Mouse (Mus musculus) liver, postnatal 0 days (tissue): ENCODE measurements around the gene Zfp119a. TPM values are rescaled to one million over a fixed set of nuclear protein-coding genes. Genes with fewer than 3 reads are reported as not detected.
A peak's percentile ranks its signal among the peaks of the same experiment; 100 is the strongest.
"Not testable (repeated sequence)": the region's sequence is repeated elsewhere in the genome, so short reads cannot be mapped to it uniquely, and the experiment has no call there.

Experiments used
- ATAC-seq: fragments of 200-750 bp; cut with Nextera tagmentation; 2 replicates; pipeline ENCODE4 v1.8.0; 2017; ENCODE audit warnings: mild to moderate bottlenecking, moderate library complexity
- DNase-seq: peaks from one replicate; pipeline ENCODE4 v3.0.0-alpha.2; 2016
- H3K27ac ChIP-seq: fragments of 300-500 bp; sonication (generic); 2 replicates; pipeline ENCODE4 v1.5.1; 2014; ENCODE audit warnings: antibody characterized with exemption, moderate library complexity, mild to moderate bottlenecking, low read depth
- H3K27me3 ChIP-seq: fragments of 300-500 bp; sonication (generic); 2 replicates; pipeline ENCODE4 v1.6.1; 2014; ENCODE audit warnings: low read length, control low read depth, mixed read lengths; ENCODE audit not compliant: insufficient read depth
- H3K36me3 ChIP-seq: fragments of 300-500 bp; sonication (generic); replicated peaks from 2 replicates; pipeline ENCODE4 v1.6.1; 2014; ENCODE audit warnings: mild to moderate bottlenecking, control low read depth, low read length, moderate library complexity, mixed read lengths; ENCODE audit not compliant: insufficient read depth
- H3K4me1 ChIP-seq: fragments of 300-500 bp; sonication (generic); 2 replicates; pipeline ENCODE4 v1.6.1; 2014; ENCODE audit warnings: antibody characterized with exemption, mild to moderate bottlenecking, control low read depth; ENCODE audit not compliant: insufficient read depth
- H3K4me2 ChIP-seq: fragments of 300-500 bp; sonication (generic); 2 replicates; pipeline ENCODE4 v1.6.1; 2014; ENCODE audit warnings: low read depth, mild to moderate bottlenecking, low read length, moderate library complexity, mixed read lengths
- H3K4me3 ChIP-seq: fragments of 300-500 bp; sonication (generic); 2 replicates; pipeline ENCODE4 v1.5.1; 2014; ENCODE audit warnings: low read depth, low read length
- H3K9ac ChIP-seq: fragments of 300-500 bp; sonication (generic); replicated peaks from 2 replicates; pipeline ENCODE4 v1.6.1; 2014; ENCODE audit warnings: mild to moderate bottlenecking, moderate library complexity
- H3K9me3 ChIP-seq: fragments of 300-500 bp; sonication (generic); 2 replicates; pipeline ENCODE4 v1.6.1; 2016; ENCODE audit warnings: mild to moderate bottlenecking, control low read depth, low read length, mixed read lengths
- CTCF ChIP-seq: sonication (generic); IDR thresholded peaks from 2 replicates; pipeline ENCODE4 v1.5.1; 2016; ENCODE audit warnings: antibody characterized with exemption, low read depth
- EP300 ChIP-seq: IDR thresholded peaks from 2 replicates; pipeline ENCODE4 v1.6.1; 2016; ENCODE audit warnings: antibody characterized with exemption, low read depth, mild to moderate bottlenecking
- WGBS: fragments of 180-500 bp; shearing (Covaris S2); extraction: QIAGEN DNeasy Blood & Tissue Kit; methylation state at CpG from one replicate; pipeline ENCODE4 v1.1.7; 2014; ENCODE audit not compliant: insufficient replicate concordance; 5-methylcytosine and 5-hydroxymethylcytosine counted together
- polyA plus RNA-seq: library from polyadenylated mRNA; unstranded; fragments of >200 nt; fragmentation: Nextera tagmentation; extraction: Ambion mirVana; gene quantifications from 2 replicates; pipeline ENCODE4 v1.2.1, GENCODE M21; 2015

Gene Zfp119a
- polyA plus RNA-seq, 1 experiment from 2014 or later: 4.5 TPM

- TF ChIP-seq CTCF: peak; percentile 32; the same call in 1 of the 2 replicates
- no peak for TF ChIP-seq EP300
- no peaks in the 10 kb centered on the region for H3K36me3 ChIP-seq
- ATAC-seq (no peak), DNase-seq (no peak)
- H3K4me2 ChIP-seq: no peak overlapping the region
- H3K27ac ChIP-seq: no peak overlapping the region
- peaks cover 4% of the 10 kb centered on the region; the same call in 1 of the 2 replicates for H3K27me3 ChIP-seq
- no peaks in the 10 kb centered on the region for H3K4me1 ChIP-seq
- no peak overlapping the region for H3K4me3 ChIP-seq
- WGBS: 65% methylated on average over 2 of the region's 2 CpGs
- no peaks in the 10 kb centered on the region for H3K9me3 ChIP-seq
- H3K9ac ChIP-seq: no peak overlapping the region
Observed at GRCm38 (mm10) chr17:55884912-55885311, 6.2 kb upstream of the Zfp119a start.

- H3K27ac ChIP-seq: no peak overlapping the region
- no peaks in the 10 kb centered on the region for H3K9me3 ChIP-seq
- H3K27me3 ChIP-seq: peaks cover 4% of the 10 kb centered on the region; the same call in 1 of the 2 replicates
- H3K36me3 ChIP-seq: no peaks in the 10 kb centered on the region
- peaks cover 5% of the 10 kb centered on the region; the same call in 1 of the 2 replicates for H3K4me1 ChIP-seq
- no peak overlapping the region for H3K9ac ChIP-seq
- 35% methylated on average over 2 of the region's 2 CpGs for WGBS
- no peak for TF ChIP-seq CTCF
- no peak for TF ChIP-seq EP300
- DNase-seq (peak; percentile 69), ATAC-seq (peak; percentile 43)
- H3K4me3 ChIP-seq: no peak overlapping the region
- H3K4me2 ChIP-seq: no peak overlapping the region
Observed at GRCm38 (mm10) chr17:55883631-55884030, 4.9 kb upstream of the Zfp119a start.

GRCm38 (mm10) chr17:55878282-55878635 is 471 bp downstream of the Zfp119a start:
- DNase-seq, H3K9me3 ChIP-seq, H3K27me3 ChIP-seq, ATAC-seq, H3K36me3 ChIP-seq: not testable (repeated sequence)
- WGBS: 0% methylated on average over 6 of the region's 8 CpGs
- H3K4me2 ChIP-seq: peak overlapping the region; percentile 75
- H3K27ac ChIP-seq: peak overlapping the region; percentile 86
- peak overlapping the region; percentile 65 for H3K9ac ChIP-seq
- peaks cover 11% of the 10 kb centered on the region for H3K4me1 ChIP-seq
- peak overlapping the region; percentile 58 for H3K4me3 ChIP-seq

GRCm38 (mm10) chr17:55877184-55877583 is 1.5 kb downstream of the Zfp119a start:
- WGBS: 78% methylated on average over 4 of the region's 4 CpGs
- TF ChIP-seq CTCF: no peak
- no peak for TF ChIP-seq EP300

GRCm38 (mm10) chr17:55843067-55843466 is 35.7 kb downstream of the Zfp119a start:
- no peak overlapping the region for H3K9ac ChIP-seq
- TF ChIP-seq EP300 (no peak), CTCF (no peak)
- 82% methylated on average over 4 of the region's 4 CpGs for WGBS
- no peak overlapping the region for H3K4me3 ChIP-seq
- H3K4me2 ChIP-seq: no peak overlapping the region
- no peaks in the 10 kb centered on the region for H3K9me3 ChIP-seq
- DNase-seq (no peak), ATAC-seq (no peak)
- H3K27me3 ChIP-seq: no peaks in the 10 kb centered on the region
- H3K27ac ChIP-seq: no peak overlapping the region
- no peaks in the 10 kb centered on the region for H3K36me3 ChIP-seq
- H3K4me1 ChIP-seq: no peaks in the 10 kb centered on the region

More at GRCm38 (mm10) chr17:55877184-55877583, 1.5 kb downstream of the Zfp119a start:
- ATAC-seq: no peak
- Histone ChIP-seq H3K36me3 (no peaks in the 10 kb centered on the region), H3K4me1 (peaks cover 11% of the 10 kb centered on the region), H3K27me3 (no peaks in the 10 kb centered on the region), H3K4me3 (no peak overlapping the region), H3K9ac (no peak overlapping the region), H3K4me2 (no peak overlapping the region), H3K9me3 (no peaks in the 10 kb centered on the region; the same call in 1 of the 2 replicates), H3K27ac (no peak overlapping the region)
- no peak for DNase-seq

- Histone ChIP-seq H3K27ac (no peak overlapping the region), H3K4me3 (no peak overlapping the region), H3K4me1 (no peaks in the 10 kb centered on the region), H3K9me3 (no peaks in the 10 kb centered on the region), H3K36me3 (no peaks in the 10 kb centered on the region), H3K4me2 (no peak overlapping the region), H3K9ac (no peak overlapping the region), H3K27me3 (no peaks in the 10 kb centered on the region)
- DNase-seq (no peak), ATAC-seq (no peak)
- 44% methylated on average over 1 of the region's 1 CpGs for WGBS
- TF ChIP-seq CTCF: no peak
- TF ChIP-seq EP300: no peak
Observed at GRCm38 (mm10) chr17:55821566-55821965, 57.2 kb downstream of the Zfp119a start.

DNA sequence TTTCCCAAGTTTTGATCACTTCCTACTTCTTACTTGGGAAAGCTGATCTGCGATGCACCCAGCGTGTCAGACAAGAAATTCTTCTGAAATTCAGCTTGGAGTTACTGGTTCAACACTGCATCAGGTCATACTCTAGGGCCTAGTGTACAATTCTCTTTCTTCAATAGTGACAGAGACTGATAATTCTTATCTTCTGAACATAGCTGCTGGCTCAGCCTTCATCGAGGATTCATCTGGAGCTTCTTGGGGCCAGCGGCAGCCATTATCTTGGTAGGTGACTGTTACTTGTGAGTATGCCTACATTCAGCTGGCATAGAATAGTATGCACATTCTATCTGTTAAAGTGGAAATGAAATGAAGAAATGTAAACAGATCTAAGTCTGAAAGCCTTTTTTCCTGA is 61.9 kb downstream of the Zfp119a start:
- no peak overlapping the region for H3K27ac ChIP-seq
- TF ChIP-seq CTCF: no peak
- no peak overlapping the region for H3K4me2 ChIP-seq
- 74% methylated on average over 4 of the region's 4 CpGs for WGBS
- H3K9me3 ChIP-seq: no peaks in the 10 kb centered on the region
- H3K4me3 ChIP-seq: no peak overlapping the region
- no peak for DNase-seq
- H3K36me3 ChIP-seq: no peaks in the 10 kb centered on the region
- H3K9ac ChIP-seq: no peak overlapping the region
- ATAC-seq: no peak
- H3K4me1 ChIP-seq: no peaks in the 10 kb centered on the region
- H3K27me3 ChIP-seq: no peaks in the 10 kb centered on the region

Other genes with a start within 250 kb of the Zfp119a start
- gene Pot1b, start 166.3 kb downstream of the Zfp119a start, polyA plus RNA-seq: 2.1 and 3.1 TPM in 2 replicates
- gene Adgre4, start 128.9 kb downstream of the Zfp119a start, polyA plus RNA-seq: 3.1 and 3.3 TPM in 2 replicates
- 4.9 and 5.5 TPM in 2 replicates for gene Zfp959, start 13.2 kb upstream of the Zfp119a start, polyA plus RNA-seq
- gene Zfp119b, start 70.6 kb upstream of the Zfp119a start, polyA plus RNA-seq: 3.8 and 4.4 TPM in 2 replicates
- 10.0 and 10.5 TPM in 2 replicates for gene Ebi3, start 73.7 kb upstream of the Zfp119a start, polyA plus RNA-seq
- gene Yju2, start 80.2 kb upstream of the Zfp119a start, polyA plus RNA-seq: 6.3 and 7.1 TPM in 2 replicates
- 0.26 and 0.34 TPM in 2 replicates for gene Shd, start 91.5 kb upstream of the Zfp119a start, polyA plus RNA-seq
- not detected in 2 replicates for gene Fsd1, start 107.6 kb upstream of the Zfp119a start, polyA plus RNA-seq
- 14.3 and 16.8 TPM in 2 replicates for gene Stap2, start 126.7 kb upstream of the Zfp119a start, polyA plus RNA-seq
- gene Mpnd, start 126.8 kb upstream of the Zfp119a start, polyA plus RNA-seq: 17.5 and 23.9 TPM in 2 replicates
- gene Sh3gl1, start 157.7 kb upstream of the Zfp119a start, polyA plus RNA-seq: 35.9 and 37.1 TPM in 2 replicates
- 4.9 and 6.5 TPM in 2 replicates for gene Chaf1a, start 161.5 kb upstream of the Zfp119a start, polyA plus RNA-seq
- gene Ubxn6, start 196.1 kb upstream of the Zfp119a start, polyA plus RNA-seq: 19.1 and 20.5 TPM in 2 replicates
- gene Hdgfl2, start 200.7 kb upstream of the Zfp119a start, polyA plus RNA-seq: 24.8 and 27.7 TPM in 2 replicates
- gene Plin4, start 230.9 kb upstream of the Zfp119a start, polyA plus RNA-seq: 0.12 and 0.24 TPM in 2 replicates
- 57.3 and 58.4 TPM in 2 replicates for gene Plin5, start 238.7 kb upstream of the Zfp119a start, polyA plus RNA-seq
- gene Lrg1, start 243.1 kb upstream of the Zfp119a start, polyA plus RNA-seq: 256 and 269 TPM in 2 replicates